Mouse (Mus musculus): ENCODE data around the gene Gpc6.

GRCm38 (mm10) chr14:117324214-117324613, 399.1 kb downstream of the Gpc6 start:
- no peak for TF ChIP-seq CTCF (IDR thresholded peaks at IDR 0.05 in 2 of 3, conservative IDR thresholded peaks at IDR 0.05 in 1 of 3; ENCODE audit: control insufficient read depth in 1 of 3, insufficient read depth in 1 of 3, low read depth in 2 of 3, low read length in 3 of 3, poor library complexity in 1 of 3, severe bottlenecking in 1 of 3)
- no peak for TF ChIP-seq CHD1 (IDR thresholded peaks at IDR 0.05; ENCODE audit: low read depth, low read length)
